8 mouse cellular contexts compared by ENCODE assay signal in the genomic region with DNA sequence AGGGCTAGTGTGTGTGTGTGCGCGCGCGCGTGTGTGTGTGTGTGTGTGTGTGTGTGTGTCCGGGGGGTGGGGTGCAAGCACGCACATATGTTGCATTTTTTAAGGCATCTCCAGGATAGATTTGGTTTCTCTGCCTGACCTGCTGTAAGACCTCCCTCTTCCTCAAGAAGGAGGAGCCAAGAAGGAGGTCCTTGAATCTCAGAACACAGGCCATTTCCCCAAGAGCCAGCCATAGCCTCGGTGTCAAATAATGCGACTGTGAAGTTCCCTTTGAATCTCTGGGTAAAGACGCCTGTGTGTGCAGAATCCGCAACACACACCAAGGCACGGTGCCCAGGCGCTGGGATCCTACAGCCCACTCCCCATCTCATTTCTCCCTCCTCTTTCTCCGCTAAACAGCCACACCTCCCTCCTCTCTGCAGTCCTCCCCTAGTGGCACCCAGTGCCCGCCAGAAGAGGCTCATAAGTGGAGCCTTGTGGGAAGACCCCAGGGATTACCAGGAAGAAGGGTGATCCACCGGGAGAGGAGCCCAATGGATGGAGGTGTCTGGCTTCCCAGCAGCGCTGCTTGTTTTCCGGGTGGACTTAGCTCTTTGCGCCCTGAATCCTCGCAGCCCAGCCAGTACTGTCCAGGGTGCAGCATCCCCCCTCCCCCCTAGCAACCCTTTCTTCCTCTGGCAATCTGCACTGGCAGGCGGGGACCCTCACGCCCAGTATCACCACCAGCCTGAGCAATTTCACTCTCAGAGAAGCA.
DNase-seq lines count a peak whose midpoint lies in the region; ATAC-seq lines count a peak whose summit lies in the region.

No protein-coding gene starts in this region.

- no peaks in the 10 kb centered on the region for H3K9me3 ChIP-seq in hindbrain, embryonic 14.5 days (ENCODE audit: control insufficient read depth, low read length)

- peak overlapping the region; percentile 74 for H3K4me2 ChIP-seq in hindbrain, embryonic 14.5 days (replicated peaks)

- peak overlapping the region; percentile 61 for H3K4me3 ChIP-seq in hindbrain, embryonic 14.5 days (replicated peaks; ENCODE audit: low read length)

- H3K36me3 ChIP-seq in hindbrain, embryonic 14.5 days (replicated peaks; ENCODE audit: control insufficient read depth, insufficient read depth) = no peaks in the 10 kb centered on the region

- peaks cover 37% of the 10 kb centered on the region for H3K4me1 ChIP-seq in hindbrain, embryonic 14.5 days (replicated peaks; ENCODE audit: control insufficient read depth, insufficient read depth, low read length)

- peak; percentile 85 for ATAC-seq in hindbrain, embryonic 14.5 days (ENCODE audit: low FRiP score)

- H3K27me3 ChIP-seq in hindbrain, embryonic 14.5 days (ENCODE audit: control insufficient read depth, insufficient read depth, low read length) = peaks cover 20% of the 10 kb centered on the region; the same call in 1 of the 2 replicates

- peak; percentile 27 for DNase-seq in adrenal gland, postnatal 10 days
- DNase-seq in cerebellum, postnatal 14 days = peak; percentile 64 to 68
- DNase-seq in frontal cortex, postnatal 14 days (ENCODE audit: low spot score in 2 of 2) = peak; percentile 38 to 43
- DNase-seq in hindbrain, embryonic 14.5 days (ENCODE audit: low spot score) = peak; percentile 70
- peak; percentile 47 to 48 for DNase-seq in left cerebral cortex, adult 8-10 months (ENCODE audit: low spot score in 2 of 2)
- DNase-seq in lung, postnatal 25 days (ENCODE audit: low spot score) = peak; percentile 48
- DNase-seq in retina, embryonic 14.5 days (ENCODE audit: low spot score) = peak; percentile 71
- no peak for DNase-seq in thymus, postnatal 10 days (ENCODE audit: low spot score in 2 of 2)

- H3K9ac ChIP-seq in hindbrain, embryonic 14.5 days = peak overlapping the region; percentile 76

- peak overlapping the region; percentile 93 for H3K27ac ChIP-seq in hindbrain, embryonic 14.5 days

- 2% methylated on average over 22 of the region's 22 CpGs for WGBS in hindbrain, embryonic 14.5 days

Comparison
In these comparisons a context has a peak if more than half of its experiments do, and no peak if none do; other contexts are left out.
1. DNase-seq: peak in adrenal gland, postnatal 10 days (single experiment), cerebellum, postnatal 14 days (2 of 2), frontal cortex, postnatal 14 days (2 of 2), hindbrain, embryonic 14.5 days (single experiment), left cerebral cortex, adult 8-10 months (2 of 2), lung, postnatal 25 days (single experiment) and retina, embryonic 14.5 days (single experiment); none in thymus, postnatal 10 days (0 of 2).